Mouse (Mus musculus): ENCODE measurements around the gene Nudt5.

The Nudt5 gene

GRCm38 (mm10) chr2:5869746-5870145, 24.9 kb downstream of the Nudt5 start:
- DNase-seq: no peak

- DNase-seq: no peak
Measured at GRCm38 (mm10) chr2:5877446-5877845, 32.6 kb downstream of the Nudt5 start.

GRCm38 (mm10) chr2:5888865-5889264, 44.0 kb downstream of the Nudt5 start:
- DNase-seq: no peak

GRCm38 (mm10) chr2:5889412-5889811, 44.6 kb downstream of the Nudt5 start:
- DNase-seq: no peak

- DNase-seq: no peak
Measured at GRCm38 (mm10) chr2:5894296-5894695, 49.5 kb downstream of the Nudt5 start.

- DNase-seq: peak; percentile 99
Measured at GRCm38 (mm10) chr2:5894843-5895570, 50.2 kb downstream of the Nudt5 start, which contains the start of gene Sec61a2. TSS of gene Sec61a2 (minus strand) at chr2:5895432.

GRCm38 (mm10) chr2:5900145-5900544, 55.3 kb downstream of the Nudt5 start:
- peak; percentile 52 to 56 for DNase-seq

- no peak for DNase-seq
Measured at GRCm38 (mm10) chr2:5906092-5906491, 61.3 kb downstream of the Nudt5 start.

GRCm38 (mm10) chr2:5906625-5907024, 61.8 kb downstream of the Nudt5 start:
- peak; percentile 73 to 74 for DNase-seq

GRCm38 (mm10) chr2:5911282-5911965, 66.6 kb downstream of the Nudt5 start:
- no peak for DNase-seq

Data from B cell, adult 2 months (primary cell).